Mouse (Mus musculus) spleen, postnatal 36 days (tissue): ENCODE results near the gene Wdr4.

Experiments used
- DNase-seq, 2 experiments: peaks; one replicate each; pipeline ENCODE4 v3.0.0; 2022; ENCODE audit warnings: low spot score in 2 of 2, mixed read lengths in 1 of 2

Wdr4 gene

DNA sequence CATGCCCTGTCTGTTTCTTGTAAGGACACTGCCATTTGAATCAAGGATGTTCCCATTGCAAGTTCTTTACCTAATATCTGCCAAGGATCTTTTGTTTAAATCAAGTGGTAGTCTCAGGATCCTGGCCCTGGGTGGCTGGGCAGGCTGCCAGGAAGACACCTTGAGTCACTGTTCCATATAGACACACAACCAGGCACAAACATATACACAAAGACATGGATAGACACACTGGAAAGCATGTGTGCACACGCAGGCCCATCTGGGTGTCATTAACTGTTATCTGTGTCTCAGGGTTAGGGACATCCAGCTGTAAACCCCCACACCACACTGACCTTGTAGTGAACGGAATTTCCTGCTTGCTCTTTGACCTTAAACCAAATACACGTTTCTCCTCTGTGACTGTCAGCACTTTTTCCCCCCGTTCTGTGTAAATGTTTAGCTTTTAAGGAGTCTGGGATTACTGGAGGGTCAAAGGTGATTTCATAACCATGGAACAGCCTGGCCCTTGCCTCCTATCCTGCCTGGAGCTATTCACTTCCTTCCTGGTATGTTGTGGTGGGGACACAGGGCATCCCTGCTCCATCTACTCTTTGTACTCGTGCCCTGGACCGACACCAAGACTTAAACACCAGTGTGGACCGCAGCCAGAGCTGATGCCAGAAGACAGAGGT lies 74.6 kb downstream of the Wdr4 start:
- DNase-seq: no peak
